Mouse (Mus musculus): Measurements from ENCODE around the gene Wap. TPM values are rescaled to one million over a fixed set of nuclear protein-coding genes. Genes with fewer than 3 reads are reported as not detected.

Gene Wap
- polyA plus RNA-seq, 1 experiment from 2014 or later: not detected

GRCm38 (mm10) chr11:6590933-6591675, 47.3 kb downstream of the Wap start:
- WGBS: 86% methylated on average over 10 of the region's 10 CpGs
- Histone ChIP-seq H3K9me3 (no peaks in the 10 kb centered on the region), H3K27ac (replicated peaks) (no peak overlapping the region), H3K4me3 (no peak overlapping the region), H3K27me3 (no peaks in the 10 kb centered on the region; the same call in 1 of the 2 replicates), H3K4me2 (replicated peaks) (no peak overlapping the region), H3K4me1 (no peaks in the 10 kb centered on the region), H3K9ac (replicated peaks) (no peak overlapping the region), H3K36me3 (peaks cover 79% of the 10 kb centered on the region)
- ATAC-seq (ENCODE audit: low FRiP score, low read depth): no peak

GRCm38 (mm10) chr11:6589838-6590237, 48.6 kb downstream of the Wap start:
- peaks cover 80% of the 10 kb centered on the region for H3K36me3 ChIP-seq
- WGBS: 90% methylated on average over 7 of the region's 7 CpGs
- H3K4me3 ChIP-seq: no peak overlapping the region
- H3K9me3 ChIP-seq: no peaks in the 10 kb centered on the region
- H3K27me3 ChIP-seq: no peaks in the 10 kb centered on the region; the same call in 1 of the 2 replicates
- no peak overlapping the region for H3K9ac ChIP-seq (replicated peaks)
- ATAC-seq (ENCODE audit: low FRiP score, low read depth): no peak
- no peak overlapping the region for H3K4me2 ChIP-seq (replicated peaks)
- H3K27ac ChIP-seq (replicated peaks): no peak overlapping the region
- H3K4me1 ChIP-seq: no peaks in the 10 kb centered on the region

GRCm38 (mm10) chr11:6588295-6588694, 50.1 kb downstream of the Wap start:
- Histone ChIP-seq H3K4me1 (no peaks in the 10 kb centered on the region), H3K36me3 (peaks cover 73% of the 10 kb centered on the region), H3K27ac (replicated peaks) (no peak overlapping the region), H3K27me3 (no peaks in the 10 kb centered on the region), H3K9me3 (no peaks in the 10 kb centered on the region), H3K4me2 (replicated peaks) (no peak overlapping the region), H3K9ac (replicated peaks) (no peak overlapping the region), H3K4me3 (no peak overlapping the region)
- no peak for ATAC-seq (ENCODE audit: low FRiP score, low read depth)
- 94% methylated on average over 7 of the region's 7 CpGs for WGBS

- H3K4me2 ChIP-seq (replicated peaks): no peak overlapping the region
- ATAC-seq (ENCODE audit: low FRiP score, low read depth): no peak
- H3K4me1 ChIP-seq: no peaks in the 10 kb centered on the region
- no peaks in the 10 kb centered on the region for H3K9me3 ChIP-seq
- peaks cover 64% of the 10 kb centered on the region for H3K36me3 ChIP-seq
- H3K27ac ChIP-seq (replicated peaks): no peak overlapping the region
- no peaks in the 10 kb centered on the region for H3K27me3 ChIP-seq
- no peak overlapping the region for H3K4me3 ChIP-seq
- no peak overlapping the region for H3K9ac ChIP-seq (replicated peaks)
- 95% methylated on average over 7 of the region's 7 CpGs for WGBS
These were observed 51.0 kb downstream of the Wap start for GRCm38 (mm10) chr11:6587249-6587940.

- peaks cover 57% of the 10 kb centered on the region for H3K36me3 ChIP-seq
- no peak overlapping the region for H3K27ac ChIP-seq (replicated peaks)
- no peak overlapping the region for H3K4me2 ChIP-seq (replicated peaks)
- no peaks in the 10 kb centered on the region for H3K4me1 ChIP-seq
- WGBS: 93% methylated on average over 3 of the region's 3 CpGs
- no peak overlapping the region for H3K4me3 ChIP-seq
- H3K27me3 ChIP-seq: no peaks in the 10 kb centered on the region
- no peaks in the 10 kb centered on the region for H3K9me3 ChIP-seq
- no peak overlapping the region for H3K9ac ChIP-seq (replicated peaks)
- ATAC-seq (ENCODE audit: low FRiP score, low read depth): no peak
These were observed 51.8 kb downstream of the Wap start for GRCm38 (mm10) chr11:6586660-6587059.

GRCm38 (mm10) chr11:6585748-6586147, 52.7 kb downstream of the Wap start:
- WGBS: 90% methylated on average over 8 of the region's 8 CpGs
- Histone ChIP-seq H3K9me3 (no peaks in the 10 kb centered on the region), H3K36me3 (peaks cover 48% of the 10 kb centered on the region), H3K27me3 (no peaks in the 10 kb centered on the region), H3K9ac (replicated peaks) (no peak overlapping the region), H3K4me2 (replicated peaks) (no peak overlapping the region), H3K4me3 (no peak overlapping the region), H3K27ac (replicated peaks) (no peak overlapping the region), H3K4me1 (no peaks in the 10 kb centered on the region)
- ATAC-seq (ENCODE audit: low FRiP score, low read depth): no peak

Other genes with a start within 250 kb of the Wap start
- 22.6 and 25.2 TPM in 2 replicates for gene Zmiz2, start 249.6 kb downstream of the Wap start, polyA plus RNA-seq (2016; fragmentation: Nextera tagmentation; extraction: Ambion mirVana)
- 4,523 and 4,594 TPM in 2 replicates for gene Ppia, start 223.2 kb downstream of the Wap start, polyA plus RNA-seq (2016; fragmentation: Nextera tagmentation; extraction: Ambion mirVana)
- 831 and 843 TPM in 2 replicates for gene H2afv, start 194.2 kb downstream of the Wap start, polyA plus RNA-seq (2016; fragmentation: Nextera tagmentation; extraction: Ambion mirVana)
- gene Purb, start 162.7 kb downstream of the Wap start, polyA plus RNA-seq (2016; fragmentation: Nextera tagmentation; extraction: Ambion mirVana): 16.8 and 17.0 TPM in 2 replicates
- 0.31 and 0.47 TPM in 2 replicates for gene Myo1g, start 117.7 kb downstream of the Wap start, polyA plus RNA-seq (2016; fragmentation: Nextera tagmentation; extraction: Ambion mirVana)
- 87.5 and 88.6 TPM in 2 replicates for gene Ccm2, start 91.8 kb downstream of the Wap start, polyA plus RNA-seq (2016; fragmentation: Nextera tagmentation; extraction: Ambion mirVana)
- gene Nacad, start 32.6 kb downstream of the Wap start, polyA plus RNA-seq (2016; fragmentation: Nextera tagmentation; extraction: Ambion mirVana): 83.4 and 88.5 TPM in 2 replicates
- gene Tbrg4, start 12.6 kb downstream of the Wap start, polyA plus RNA-seq (2016; fragmentation: Nextera tagmentation; extraction: Ambion mirVana): 42.9 and 46.1 TPM in 2 replicates
- 5.1 and 6.3 TPM in 2 replicates for gene Ramp3, start 19.9 kb upstream of the Wap start, polyA plus RNA-seq (2016; fragmentation: Nextera tagmentation; extraction: Ambion mirVana)
- gene Gm11983, start 199.0 kb upstream of the Wap start, polyA plus RNA-seq (2016; fragmentation: Nextera tagmentation; extraction: Ambion mirVana): not detected in 2 replicates

Measured in midbrain, embryonic 12.5 days (tissue).